Mouse (Mus musculus) liver, embryonic 14.5 days (tissue): Measurements from ENCODE around the gene Apba2. TPM values are rescaled to one million over a fixed set of nuclear protein-coding genes. Genes with fewer than 3 reads are reported as not detected.

ENCODE experiments used
- ATAC-seq: fragments of 200-750 bp; cut with Nextera tagmentation; 2 replicates; pipeline ENCODE4 v1.8.0; 2017; ENCODE audit warnings: moderate number of reproducible peaks, mild to moderate bottlenecking, moderate library complexity; ENCODE audit not compliant: insufficient read depth
- DNase-seq, 3 experiments: peaks; one replicate each; pipeline ENCODE4 v3.0.0-alpha.2; 2012 to 2013; ENCODE audit warnings: low read depth in 3 of 3, low spot score in 3 of 3
- H3K27ac ChIP-seq: fragments of 300-500 bp; sonication (generic); 2 replicates; pipeline ENCODE4 v1.5.1; 2014; ENCODE audit warnings: moderate library complexity, mild to moderate bottlenecking, control low read depth, inconsistent platforms
- H3K27me3 ChIP-seq: fragments of 300-500 bp; sonication (generic); 2 replicates; pipeline ENCODE4 v1.6.1; 2014; ENCODE audit warnings: mild to moderate bottlenecking, low read length, moderate library complexity; ENCODE audit not compliant: control insufficient read depth, insufficient read depth
- H3K36me3 ChIP-seq: fragments of 300-500 bp; sonication (generic); replicated peaks from 2 replicates; pipeline ENCODE4 v1.6.1; 2014; ENCODE audit warnings: low read depth; ENCODE audit not compliant: control insufficient read depth, insufficient read depth
- H3K4me1 ChIP-seq, 2 experiments: fragments of 200-500 bp in 1 of 2; fragments of 300-500 bp in 1 of 2; sonication (generic) in 1 of 2; replicated peaks; 2 replicates each; pipeline ENCODE4 v1.6.1; 2012 to 2014; ENCODE audit warnings: antibody characterized with exemption in 1 of 2, inconsistent platforms in 1 of 2, low read length in 1 of 2; ENCODE audit not compliant: control insufficient read depth in 2 of 2, insufficient read depth in 2 of 2
- H3K4me2 ChIP-seq: fragments of 300-500 bp; sonication (generic); 2 replicates; pipeline ENCODE4 v1.6.1; 2014; ENCODE audit warnings: low read depth, mild to moderate bottlenecking, control low read depth, moderate library complexity
- H3K4me3 ChIP-seq, 2 experiments: fragments of 200-500 bp in 1 of 2; fragments of 300-500 bp in 1 of 2; sonication (generic) in 1 of 2; 2 replicates each; pipeline ENCODE4 v1.5.1; 2012 to 2014; ENCODE audit warnings: low read depth in 2 of 2, low read length in 2 of 2, mild to moderate bottlenecking in 2 of 2, control low read depth in 1 of 2, inconsistent platforms in 1 of 2, moderate library complexity in 1 of 2; ENCODE audit not compliant: insufficient read depth in 1 of 2
- H3K9ac ChIP-seq: fragments of 300-500 bp; sonication (generic); replicated peaks from 2 replicates; pipeline ENCODE4 v1.6.1; 2014; ENCODE audit warnings: mild to moderate bottlenecking, control low read depth, moderate library complexity
- H3K9me3 ChIP-seq: fragments of 300-500 bp; sonication (generic); 2 replicates; pipeline ENCODE4 v1.6.1; 2016; ENCODE audit warnings: low read length, mixed read lengths; ENCODE audit not compliant: control insufficient read depth
- CTCF ChIP-seq: IDR thresholded peaks from 2 replicates; pipeline ENCODE4 v1.5.1; 2016; ENCODE audit warnings: antibody characterized with exemption, low read depth, control low read depth
- EP300 ChIP-seq: IDR thresholded peaks from 2 replicates; pipeline ENCODE4 v1.6.1; 2016; ENCODE audit warnings: antibody characterized with exemption, low read depth
- WGBS: fragments of 180-500 bp; shearing (Covaris S2); extraction: QIAGEN DNeasy Blood & Tissue Kit; methylation state at CpG from one replicate; pipeline ENCODE4 v1.1.7; 2014; ENCODE audit not compliant: insufficient replicate concordance; 5-methylcytosine and 5-hydroxymethylcytosine counted together
- polyA plus RNA-seq, 2 experiments: library from polyadenylated mRNA; depleted of rRNA in 1 of 2; stranded (reverse) in 1 of 2; unstranded in 1 of 2; fragments of >200 nt; fragmentation: Nextera tagmentation in 1 of 2; extraction: Ambion mirVana in 1 of 2; gene quantifications; 2 replicates each; pipeline versions ENCODE4 v1.2.1 to v1.2.3; 2012 to 2014

The Apba2 gene
- polyA plus RNA-seq, 2 experiments: 0.02 TPM; not detected in 1

DNA sequence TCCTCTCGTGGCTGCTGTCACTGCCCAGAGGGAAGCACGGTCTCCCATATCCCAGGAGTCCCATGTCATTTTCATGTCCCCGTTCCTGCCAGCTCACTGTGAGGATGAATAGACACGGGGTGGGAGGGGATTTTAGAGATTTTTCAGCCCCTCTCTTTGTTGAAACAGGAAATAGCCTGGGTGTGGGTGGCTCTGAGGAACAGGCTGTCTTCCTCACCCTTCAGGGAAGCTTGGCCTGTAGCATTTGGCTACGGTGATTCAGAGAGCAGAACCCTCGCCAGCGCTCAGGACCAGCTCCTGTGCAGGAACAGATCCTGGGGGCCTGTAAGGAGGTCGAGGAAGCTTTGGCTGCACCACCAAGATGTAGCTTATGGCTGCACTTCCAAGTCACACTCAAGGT, 45.3 kb downstream of the Apba2 start:
- no peak for TF ChIP-seq CTCF
- no peak for TF ChIP-seq EP300
- Histone ChIP-seq H3K27me3 (no peaks in the 10 kb centered on the region), H3K4me3 (no peak overlapping the region), H3K36me3 (no peaks in the 10 kb centered on the region), H3K9ac (no peak overlapping the region), H3K4me2 (no peak overlapping the region), H3K9me3 (no peaks in the 10 kb centered on the region), H3K27ac (no peak overlapping the region), H3K4me1 (no peaks in the 10 kb centered on the region)
- ATAC-seq (no peak), DNase-seq (no peak)
- 47% methylated on average over 8 of the region's 8 CpGs for WGBS

DNA sequence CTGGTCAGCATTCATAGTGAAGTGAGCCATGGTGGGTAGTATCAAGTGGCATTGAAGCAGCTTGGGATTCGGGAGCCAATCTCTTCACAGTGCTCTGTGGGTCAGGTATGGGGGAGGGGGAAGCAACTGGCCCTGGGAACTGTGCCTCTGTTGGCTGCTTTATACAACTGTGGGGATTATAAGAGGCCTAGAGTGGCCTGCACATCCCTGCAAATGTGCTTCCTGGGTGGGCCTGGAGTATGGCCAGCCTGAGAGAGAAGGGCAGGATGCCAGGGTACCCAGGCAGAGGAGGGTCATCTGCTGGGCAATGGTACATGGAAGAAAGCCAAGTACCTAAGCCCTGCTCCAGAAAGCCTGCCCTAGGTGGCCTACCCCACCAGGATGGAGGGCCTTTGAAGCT, 49.4 kb downstream of the Apba2 start:
- no peaks in the 10 kb centered on the region for H3K4me1 ChIP-seq
- H3K36me3 ChIP-seq: no peaks in the 10 kb centered on the region
- H3K9ac ChIP-seq: no peak overlapping the region
- no peaks in the 10 kb centered on the region for H3K27me3 ChIP-seq
- no peak overlapping the region for H3K4me2 ChIP-seq
- H3K4me3 ChIP-seq: no peak overlapping the region
- no peak for TF ChIP-seq EP300
- TF ChIP-seq CTCF: no peak
- DNase-seq: no peak
- ATAC-seq: no peak
- H3K27ac ChIP-seq: no peak overlapping the region
- 45% methylated on average over 1 of the region's 1 CpGs for WGBS
- no peaks in the 10 kb centered on the region for H3K9me3 ChIP-seq

DNA sequence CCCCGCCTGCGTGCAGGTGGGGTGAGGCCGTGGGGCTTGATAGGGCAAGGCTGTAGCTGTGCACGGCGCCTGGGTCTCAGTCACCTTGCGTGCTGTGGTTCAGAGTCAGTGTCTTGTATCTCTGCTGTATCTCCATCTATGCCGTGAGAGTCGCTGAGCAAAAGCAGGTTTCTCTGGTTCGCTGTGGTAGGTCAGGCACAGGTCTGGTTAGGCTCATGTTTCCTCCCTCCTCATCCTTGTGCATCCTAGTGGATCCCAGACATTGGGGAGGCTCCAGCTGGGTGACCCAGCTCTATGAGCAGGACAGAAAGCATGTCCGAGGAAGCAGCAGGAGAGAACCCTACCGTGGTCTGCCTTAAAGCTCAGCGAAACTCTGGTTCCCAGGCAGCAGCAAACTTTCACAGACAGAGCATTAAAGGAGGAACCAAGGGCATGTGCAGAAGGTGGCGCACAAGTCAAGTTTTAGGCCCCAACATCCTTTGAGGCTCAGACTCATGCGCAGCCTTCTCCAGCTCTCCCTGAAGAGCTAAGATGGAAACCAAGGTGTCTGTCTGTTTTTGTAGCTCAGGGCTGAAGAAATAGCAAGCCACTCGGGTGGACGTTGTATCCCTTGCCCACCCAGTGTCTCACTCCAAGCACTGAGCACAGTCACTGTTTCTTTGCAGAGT, 51.2 kb downstream of the Apba2 start:
- WGBS: 64% methylated on average over 14 of the region's 16 CpGs

DNA sequence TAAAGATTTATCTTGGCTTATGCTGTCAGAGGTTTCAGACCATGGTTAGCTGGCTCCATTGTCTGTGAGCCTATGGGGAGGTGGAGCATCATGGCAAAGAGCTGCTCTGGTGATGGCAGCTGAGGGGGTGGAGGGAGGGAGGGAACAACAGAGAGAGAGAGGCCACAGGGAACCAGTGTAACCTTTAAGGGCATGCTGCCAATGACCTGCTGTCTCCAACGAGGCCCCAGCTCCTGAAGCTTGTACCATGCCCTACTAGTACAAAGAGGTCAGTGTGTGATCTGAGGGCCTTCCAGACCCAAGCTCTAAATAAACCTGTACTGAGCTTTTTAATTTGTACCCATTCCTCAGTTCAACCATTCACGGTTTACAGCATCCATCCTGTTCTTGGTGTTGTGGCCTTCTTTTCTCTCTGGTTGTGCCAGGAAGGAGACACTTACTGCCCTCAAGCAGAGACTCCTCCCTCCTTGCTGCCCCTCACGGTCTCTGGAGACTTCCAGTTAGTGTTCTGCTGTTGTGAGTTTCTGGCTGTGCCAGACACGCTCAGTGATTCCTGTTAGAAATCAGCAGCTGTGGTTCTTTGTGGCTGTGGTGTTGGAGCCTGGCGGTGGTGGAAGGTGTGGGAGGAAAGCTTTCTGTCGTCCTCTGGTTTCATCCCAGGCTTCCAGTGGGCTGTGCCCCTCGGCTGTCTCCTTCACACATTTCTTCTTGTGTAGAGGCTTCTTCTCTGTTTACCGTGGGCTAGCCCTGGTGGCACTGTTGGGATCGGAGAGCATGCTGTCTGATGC, 60.4 kb downstream of the Apba2 start:
- Histone ChIP-seq H3K4me3 (no peak overlapping the region), H3K27ac (no peak overlapping the region), H3K36me3 (no peaks in the 10 kb centered on the region), H3K27me3 (no peaks in the 10 kb centered on the region), H3K4me1 (no peaks in the 10 kb centered on the region), H3K9me3 (no peaks in the 10 kb centered on the region), H3K4me2 (no peak overlapping the region), H3K9ac (no peak overlapping the region)
- TF ChIP-seq CTCF: no peak
- no peak for TF ChIP-seq EP300
- ATAC-seq (no peak), DNase-seq (no peak)
- WGBS: 46% methylated on average over 9 of the region's 9 CpGs

More for the DNA sequence above, 51.2 kb downstream of the Apba2 start:
- ATAC-seq (no peak), DNase-seq (no peak)
- Histone ChIP-seq H3K27ac (no peak overlapping the region), H3K4me1 (no peaks in the 10 kb centered on the region), H3K4me2 (no peak overlapping the region), H3K4me3 (no peak overlapping the region), H3K9ac (no peak overlapping the region), H3K27me3 (no peaks in the 10 kb centered on the region), H3K9me3 (no peaks in the 10 kb centered on the region), H3K36me3 (no peaks in the 10 kb centered on the region)
- no peak for TF ChIP-seq EP300
- no peak for TF ChIP-seq CTCF

DNA sequence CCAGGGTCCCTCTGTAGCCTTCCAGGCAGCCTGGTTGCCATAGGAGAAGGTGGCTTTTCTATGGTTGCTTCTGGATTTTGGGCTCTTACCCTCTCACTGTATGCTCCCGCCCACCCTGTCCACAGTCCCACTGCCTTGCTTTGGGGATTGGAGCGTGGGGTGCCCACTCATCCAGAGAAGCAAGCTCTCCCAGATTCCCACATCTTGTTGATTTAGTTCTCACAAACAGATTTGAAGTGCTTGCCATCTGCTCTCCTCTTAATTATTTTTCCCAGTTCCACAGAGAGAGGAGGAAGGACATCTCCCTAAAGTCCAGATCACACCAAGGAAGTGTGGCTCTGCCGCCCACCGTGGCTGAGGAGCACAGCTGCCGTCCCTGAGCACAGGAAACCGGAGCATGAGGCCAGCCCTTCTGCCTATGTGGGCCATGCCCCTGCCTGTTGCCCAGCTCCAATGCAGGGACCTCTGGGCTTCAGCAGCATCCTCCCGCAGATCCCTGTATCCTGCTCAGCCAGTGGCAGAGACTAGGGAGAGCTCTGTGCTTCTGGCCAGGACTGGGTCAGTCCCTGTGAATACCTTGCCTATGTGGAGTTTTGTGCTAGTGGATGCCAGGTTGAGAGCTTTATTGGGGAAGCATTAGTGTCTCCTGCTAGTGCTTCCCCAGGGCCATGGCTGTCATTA, 63.5 kb downstream of the Apba2 start:
- no peaks in the 10 kb centered on the region for H3K36me3 ChIP-seq
- no peak overlapping the region for H3K4me2 ChIP-seq
- 50% methylated on average over 7 of the region's 7 CpGs for WGBS
- no peaks in the 10 kb centered on the region for H3K27me3 ChIP-seq
- H3K27ac ChIP-seq: no peak overlapping the region
- H3K9ac ChIP-seq: no peak overlapping the region
- H3K4me1 ChIP-seq: no peaks in the 10 kb centered on the region
- no peak for DNase-seq
- no peaks in the 10 kb centered on the region for H3K9me3 ChIP-seq
- TF ChIP-seq CTCF (no peak), EP300 (no peak)
- no peak for ATAC-seq
- no peak overlapping the region for H3K4me3 ChIP-seq
